Mouse (Mus musculus): Measurements from ENCODE around the gene Rbck1.
"Not testable (repeated sequence)": the region's sequence is repeated elsewhere in the genome, so short reads cannot be mapped to it uniquely, and the experiment has no call there.

Rbck1 gene

GRCm38 (mm10) chr2:152293727-152294475 is 38.6 kb downstream of the Rbck1 start, which contains the start of gene Tbc1d20:
Tbc1d20 (plus strand) TSS chr2:152293828.
- peak; percentile 92 to 95 for DNase-seq

DNA sequence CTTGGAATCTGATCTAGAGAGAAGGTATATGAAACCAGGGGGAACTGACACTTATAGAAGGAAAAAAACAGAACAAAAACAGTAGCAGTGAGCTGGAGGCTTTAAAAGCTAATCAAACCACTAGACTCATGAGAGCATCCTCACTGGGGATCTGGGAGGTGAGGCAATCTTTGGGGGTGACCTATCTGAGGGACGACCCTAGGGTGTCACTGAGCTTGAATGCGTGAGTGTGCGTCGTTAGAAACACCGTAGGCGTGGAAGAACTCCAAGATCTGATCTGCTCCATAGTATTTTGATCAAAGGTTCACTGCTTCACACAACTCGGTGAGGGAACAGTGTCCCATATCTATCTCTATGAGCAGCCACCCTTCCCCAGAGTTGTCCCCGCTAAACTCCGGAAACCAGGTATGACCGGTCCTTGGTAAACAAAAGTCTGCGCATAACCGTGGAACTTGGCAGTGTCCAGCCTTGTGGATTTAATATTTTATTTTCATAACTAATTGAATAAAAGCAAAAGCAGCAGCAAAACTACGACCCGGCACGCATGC is 39.2 kb downstream of the Rbck1 start:
- no peak for DNase-seq

DNA sequence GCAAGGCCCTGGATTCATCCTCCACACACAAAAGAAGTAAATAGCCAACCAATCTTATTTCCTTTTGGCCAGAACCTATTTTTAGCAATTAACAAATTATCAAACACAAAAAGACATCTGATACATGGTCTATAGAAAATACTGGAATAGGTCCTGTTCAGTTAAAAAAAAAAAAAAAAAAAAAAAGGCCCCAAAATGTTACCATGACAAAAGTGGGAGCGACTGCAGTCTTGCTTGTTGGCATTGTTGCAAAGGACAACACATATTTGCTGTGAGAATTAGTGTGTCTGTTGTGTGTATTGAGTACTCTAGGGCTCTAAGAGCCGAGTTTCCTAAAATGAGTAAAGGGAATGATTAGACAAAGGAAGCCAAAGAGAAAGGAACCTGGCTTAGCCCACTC is 40.0 kb downstream of the Rbck1 start:
- DNase-seq, result no peak

- not testable (repeated sequence) for DNase-seq
These were observed 42.8 kb downstream of the Rbck1 start for GRCm38 (mm10) chr2:152289623-152290022.

DNA sequence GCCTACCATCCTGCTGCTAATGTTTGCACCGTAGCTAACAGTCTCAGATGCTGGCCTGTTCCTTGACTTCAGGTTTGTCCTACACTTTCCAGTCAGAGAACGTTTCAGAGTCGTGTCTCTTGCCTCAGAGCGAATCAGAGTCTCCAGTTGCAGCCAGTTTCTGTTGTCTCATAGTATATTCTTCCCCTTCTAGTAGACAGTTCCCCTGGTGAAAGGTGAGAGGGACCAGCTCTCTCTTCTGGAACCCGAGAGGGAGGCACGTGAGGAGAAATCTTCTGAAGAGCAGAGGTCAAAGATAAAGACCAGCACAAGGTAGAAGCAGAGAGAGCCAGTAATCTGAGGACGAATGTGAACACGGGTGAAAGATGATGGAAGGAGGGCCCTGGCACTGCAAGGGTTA is 44.4 kb downstream of the Rbck1 start:
- no peak for DNase-seq

DNA sequence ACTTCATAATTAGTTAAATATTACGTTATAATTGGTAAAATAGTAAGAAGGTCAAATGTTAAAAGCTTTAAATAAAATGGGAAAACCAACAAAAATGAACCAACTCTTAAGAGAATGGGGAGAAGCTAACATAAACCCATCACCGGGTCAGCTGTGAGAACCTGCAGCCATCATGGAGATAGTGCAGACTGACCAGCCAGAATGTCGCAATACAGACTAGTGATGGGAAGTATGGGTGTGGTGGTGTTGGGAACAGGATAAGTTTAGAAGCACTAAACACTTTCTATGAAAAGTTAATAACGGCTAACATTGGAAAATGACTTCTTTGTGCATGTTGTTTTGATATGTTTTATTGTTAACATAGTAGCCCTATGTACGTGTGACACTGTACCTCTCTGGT is 44.9 kb downstream of the Rbck1 start:
- DNase-seq, result no peak

- no peak for DNase-seq
These were observed 51.0 kb downstream of the Rbck1 start for GRCm38 (mm10) chr2:152281407-152281806.

- no peak for DNase-seq
These were observed 58.8 kb downstream of the Rbck1 start for GRCm38 (mm10) chr2:152273639-152274038.

Measured in kidney, postnatal 4 days (tissue).